Mouse (Mus musculus): Measurements from ENCODE around the gene Tmem182. TPM values are rescaled to one million over a fixed set of nuclear protein-coding genes. Genes with fewer than 3 reads are reported as not detected.

Gene Tmem182
- not detected in 2 replicates for polyA plus RNA-seq (2015; fragmentation: Nextera tagmentation; extraction: Ambion mirVana)

- no peaks in the 10 kb centered on the region for H3K36me3 ChIP-seq (ENCODE audit: control insufficient read depth, insufficient read depth)
- no peak within 1 kb of the TSS for H3K27ac ChIP-seq (ENCODE audit: low read length)
- H3K9ac ChIP-seq (replicated peaks; ENCODE audit: low read depth, low read length), result no peak within 1 kb of the TSS
- no peaks in the 10 kb centered on the region for H3K4me1 ChIP-seq (replicated peaks; ENCODE audit: control insufficient read depth, insufficient read depth, low read length)
- no peak within 1 kb of the TSS for H3K4me2 ChIP-seq (ENCODE audit: low read length)
- no peak within 1 kb of the TSS for H3K4me3 ChIP-seq (replicated peaks; ENCODE audit: low read length)
- H3K27me3 ChIP-seq (replicated peaks; ENCODE audit: control insufficient read depth, insufficient read depth, low read length), result no peaks in the 10 kb centered on the region
- ATAC-seq, result no peak
- 64% methylated on average over 9 of the region's 9 CpGs for WGBS
- no peaks in the 10 kb centered on the region for H3K9me3 ChIP-seq (ENCODE audit: control insufficient read depth, low read length)
Observed at GRCm38 (mm10) chr1:40805351-40805750, at the start of gene Tmem182. Tmem182 (plus strand) TSS chr1:40805601.

- ATAC-seq, result no peak
- 87% methylated on average over 6 of the region's 6 CpGs for WGBS
- Histone ChIP-seq H3K27ac (ENCODE audit: low read length) (no peak overlapping the region), H3K4me3 (replicated peaks; ENCODE audit: low read length) (no peak overlapping the region), H3K9ac (replicated peaks; ENCODE audit: low read depth, low read length) (no peak overlapping the region), H3K9me3 (ENCODE audit: control insufficient read depth, low read length) (no peaks in the 10 kb centered on the region), H3K4me2 (ENCODE audit: low read length) (no peak overlapping the region), H3K36me3 (ENCODE audit: control insufficient read depth, insufficient read depth) (no peaks in the 10 kb centered on the region), H3K27me3 (replicated peaks; ENCODE audit: control insufficient read depth, insufficient read depth, low read length) (no peaks in the 10 kb centered on the region), H3K4me1 (replicated peaks; ENCODE audit: control insufficient read depth, insufficient read depth, low read length) (no peaks in the 10 kb centered on the region)
Observed at GRCm38 (mm10) chr1:40759751-40760445, 45.5 kb upstream of the Tmem182 start.

GRCm38 (mm10) chr1:40764042-40764441, 41.4 kb upstream of the Tmem182 start:
- H3K9ac ChIP-seq (replicated peaks; ENCODE audit: low read depth, low read length), result no peak overlapping the region
- no peaks in the 10 kb centered on the region for H3K4me1 ChIP-seq (replicated peaks; ENCODE audit: control insufficient read depth, insufficient read depth, low read length)
- H3K27ac ChIP-seq (ENCODE audit: low read length), result no peak overlapping the region
- WGBS, result 48% methylated on average over 1 of the region's 1 CpGs
- H3K36me3 ChIP-seq (ENCODE audit: control insufficient read depth, insufficient read depth), result no peaks in the 10 kb centered on the region
- no peak overlapping the region for H3K4me2 ChIP-seq (ENCODE audit: low read length)
- ATAC-seq, result no peak
- no peaks in the 10 kb centered on the region for H3K9me3 ChIP-seq (ENCODE audit: control insufficient read depth, low read length)
- H3K4me3 ChIP-seq (replicated peaks; ENCODE audit: low read length), result no peak overlapping the region
- H3K27me3 ChIP-seq (replicated peaks; ENCODE audit: control insufficient read depth, insufficient read depth, low read length), result no peaks in the 10 kb centered on the region

GRCm38 (mm10) chr1:40764701-40765275, 40.6 kb upstream of the Tmem182 start:
- H3K27ac ChIP-seq (ENCODE audit: low read length), result no peak overlapping the region
- no peak for ATAC-seq
- H3K27me3 ChIP-seq (replicated peaks; ENCODE audit: control insufficient read depth, insufficient read depth, low read length), result no peaks in the 10 kb centered on the region
- no peak overlapping the region for H3K4me2 ChIP-seq (ENCODE audit: low read length)
- H3K4me1 ChIP-seq (replicated peaks; ENCODE audit: control insufficient read depth, insufficient read depth, low read length), result no peaks in the 10 kb centered on the region
- no peak overlapping the region for H3K9ac ChIP-seq (replicated peaks; ENCODE audit: low read depth, low read length)
- H3K4me3 ChIP-seq (replicated peaks; ENCODE audit: low read length), result no peak overlapping the region
- no peaks in the 10 kb centered on the region for H3K9me3 ChIP-seq (ENCODE audit: control insufficient read depth, low read length)
- no peaks in the 10 kb centered on the region for H3K36me3 ChIP-seq (ENCODE audit: control insufficient read depth, insufficient read depth)
- 94% methylated on average over 15 of the region's 15 CpGs for WGBS

GRCm38 (mm10) chr1:40765521-40765920, 39.9 kb upstream of the Tmem182 start:
- Histone ChIP-seq H3K36me3 (ENCODE audit: control insufficient read depth, insufficient read depth) (no peaks in the 10 kb centered on the region), H3K4me2 (ENCODE audit: low read length) (no peak overlapping the region), H3K4me3 (replicated peaks; ENCODE audit: low read length) (no peak overlapping the region), H3K27me3 (replicated peaks; ENCODE audit: control insufficient read depth, insufficient read depth, low read length) (no peaks in the 10 kb centered on the region), H3K4me1 (replicated peaks; ENCODE audit: control insufficient read depth, insufficient read depth, low read length) (no peaks in the 10 kb centered on the region), H3K9me3 (ENCODE audit: control insufficient read depth, low read length) (no peaks in the 10 kb centered on the region), H3K9ac (replicated peaks; ENCODE audit: low read depth, low read length) (no peak overlapping the region), H3K27ac (ENCODE audit: low read length) (no peak overlapping the region)
- WGBS, result 95% methylated on average over 12 of the region's 12 CpGs
- ATAC-seq, result no peak

- Histone ChIP-seq H3K4me3 (replicated peaks; ENCODE audit: low read length) (no peak overlapping the region), H3K36me3 (ENCODE audit: control insufficient read depth, insufficient read depth) (no peaks in the 10 kb centered on the region), H3K4me2 (ENCODE audit: low read length) (no peak overlapping the region), H3K27me3 (replicated peaks; ENCODE audit: control insufficient read depth, insufficient read depth, low read length) (no peaks in the 10 kb centered on the region), H3K4me1 (replicated peaks; ENCODE audit: control insufficient read depth, insufficient read depth, low read length) (no peaks in the 10 kb centered on the region), H3K9ac (replicated peaks; ENCODE audit: low read depth, low read length) (no peak overlapping the region), H3K9me3 (ENCODE audit: control insufficient read depth, low read length) (no peaks in the 10 kb centered on the region), H3K27ac (ENCODE audit: low read length) (no peak overlapping the region)
- ATAC-seq, result no peak
- 90% methylated on average over 18 of the region's 18 CpGs for WGBS
Observed at GRCm38 (mm10) chr1:40767588-40767987, 37.8 kb upstream of the Tmem182 start.

GRCm38 (mm10) chr1:40768606-40769005, 36.8 kb upstream of the Tmem182 start:
- no peaks in the 10 kb centered on the region for H3K9me3 ChIP-seq (ENCODE audit: control insufficient read depth, low read length)

GRCm38 (mm10) chr1:40769331-40769894, 36.0 kb upstream of the Tmem182 start:
- WGBS, result 42% methylated on average over 4 of the region's 4 CpGs
- ATAC-seq, result no peak
- H3K9me3 ChIP-seq (ENCODE audit: control insufficient read depth, low read length), result no peaks in the 10 kb centered on the region

More at GRCm38 (mm10) chr1:40768606-40769005, 36.8 kb upstream of the Tmem182 start:
- peaks cover 1% of the 10 kb centered on the region; the same call in 1 of the 2 replicates for H3K36me3 ChIP-seq (ENCODE audit: control insufficient read depth, insufficient read depth)
- H3K4me3 ChIP-seq (replicated peaks; ENCODE audit: low read length), result no peak overlapping the region
- no peak overlapping the region for H3K9ac ChIP-seq (replicated peaks; ENCODE audit: low read depth, low read length)
- H3K27me3 ChIP-seq (replicated peaks; ENCODE audit: control insufficient read depth, insufficient read depth, low read length), result no peaks in the 10 kb centered on the region
- ATAC-seq, result no peak
- WGBS, result 29% methylated on average over 6 of the region's 6 CpGs
- no peak overlapping the region for H3K27ac ChIP-seq (ENCODE audit: low read length)
- no peaks in the 10 kb centered on the region for H3K4me1 ChIP-seq (replicated peaks; ENCODE audit: control insufficient read depth, insufficient read depth, low read length)
- no peak overlapping the region for H3K4me2 ChIP-seq (ENCODE audit: low read length)

GRCm38 (mm10) chr1:40771196-40771970, 34.0 kb upstream of the Tmem182 start:
- no peaks in the 10 kb centered on the region for H3K9me3 ChIP-seq (ENCODE audit: control insufficient read depth, low read length)
- ATAC-seq, result no peak
- no peaks in the 10 kb centered on the region for H3K27me3 ChIP-seq (replicated peaks; ENCODE audit: control insufficient read depth, insufficient read depth, low read length)
- H3K36me3 ChIP-seq (ENCODE audit: control insufficient read depth, insufficient read depth), result peaks cover 6% of the 10 kb centered on the region
- no peaks in the 10 kb centered on the region for H3K4me1 ChIP-seq (replicated peaks; ENCODE audit: control insufficient read depth, insufficient read depth, low read length)
- H3K9ac ChIP-seq (replicated peaks; ENCODE audit: low read depth, low read length), result no peak overlapping the region
- WGBS, result 93% methylated on average over 7 of the region's 7 CpGs
- H3K27ac ChIP-seq (ENCODE audit: low read length), result no peak overlapping the region
- no peak overlapping the region for H3K4me2 ChIP-seq (ENCODE audit: low read length)
- no peak overlapping the region for H3K4me3 ChIP-seq (replicated peaks; ENCODE audit: low read length)

More at GRCm38 (mm10) chr1:40769331-40769894, 36.0 kb upstream of the Tmem182 start:
- Histone ChIP-seq H3K4me2 (ENCODE audit: low read length) (no peak overlapping the region), H3K9ac (replicated peaks; ENCODE audit: low read depth, low read length) (no peak overlapping the region), H3K27ac (ENCODE audit: low read length) (no peak overlapping the region), H3K36me3 (ENCODE audit: control insufficient read depth, insufficient read depth) (peaks cover 6% of the 10 kb centered on the region), H3K4me1 (replicated peaks; ENCODE audit: control insufficient read depth, insufficient read depth, low read length) (no peaks in the 10 kb centered on the region), H3K27me3 (replicated peaks; ENCODE audit: control insufficient read depth, insufficient read depth, low read length) (no peaks in the 10 kb centered on the region), H3K4me3 (replicated peaks; ENCODE audit: low read length) (no peak overlapping the region)
